Mouse (Mus musculus) thymus, postnatal 25 days (tissue): ENCODE data around the gene Tmcc1.
"Not testable (repeated sequence)": the region's sequence is repeated elsewhere in the genome, so short reads cannot be mapped to it uniquely, and the experiment has no call there.

Experiments used
- DNase-seq: peaks from one replicate; pipeline ENCODE4 v3.0.0; 2022

Gene Tmcc1

GRCm38 (mm10) chr6:116140782-116141181 lies 52.5 kb downstream of the Tmcc1 start:
- DNase-seq = no peak

- peak; percentile 18 for DNase-seq
Measured at GRCm38 (mm10) chr6:116139143-116139856, 54.0 kb downstream of the Tmcc1 start.

GRCm38 (mm10) chr6:116135971-116136632 lies 57.2 kb downstream of the Tmcc1 start:
- DNase-seq = peak; percentile 53

GRCm38 (mm10) chr6:116133756-116134155 lies 59.5 kb downstream of the Tmcc1 start:
- DNase-seq = no peak

GRCm38 (mm10) chr6:116131771-116132170 lies 61.5 kb downstream of the Tmcc1 start:
- no peak for DNase-seq

- DNase-seq = no peak
Measured at GRCm38 (mm10) chr6:116128710-116129109, 64.6 kb downstream of the Tmcc1 start.

GRCm38 (mm10) chr6:116127918-116128443 lies 65.3 kb downstream of the Tmcc1 start:
- no peak for DNase-seq

- no peak for DNase-seq
Measured at GRCm38 (mm10) chr6:116126577-116126976, 66.7 kb downstream of the Tmcc1 start.

- no peak for DNase-seq
Measured at GRCm38 (mm10) chr6:116122881-116123280, 70.4 kb downstream of the Tmcc1 start.

- no peak for DNase-seq
Measured at GRCm38 (mm10) chr6:116119669-116120068, 73.6 kb downstream of the Tmcc1 start.

- not testable (repeated sequence) for DNase-seq
Measured at GRCm38 (mm10) chr6:116116634-116117033, 76.7 kb downstream of the Tmcc1 start.

GRCm38 (mm10) chr6:116110588-116110987 lies 82.7 kb downstream of the Tmcc1 start:
- DNase-seq = no peak

- peak; percentile 46 for DNase-seq
Measured at GRCm38 (mm10) chr6:116107471-116108358, 85.6 kb downstream of the Tmcc1 start.

GRCm38 (mm10) chr6:116106967-116107470 lies 86.3 kb downstream of the Tmcc1 start:
- DNase-seq = no peak

- DNase-seq = no peak
Measured at GRCm38 (mm10) chr6:116097579-116097978, 95.7 kb downstream of the Tmcc1 start.

- no peak for DNase-seq
Measured at GRCm38 (mm10) chr6:116089402-116089801, 103.9 kb downstream of the Tmcc1 start.

- DNase-seq = no peak
Measured at GRCm38 (mm10) chr6:116086036-116086435, 107.2 kb downstream of the Tmcc1 start.

- DNase-seq = no peak
Measured at GRCm38 (mm10) chr6:116082239-116082638, 111.0 kb downstream of the Tmcc1 start.

- DNase-seq = no peak
Measured at GRCm38 (mm10) chr6:116081375-116081774, 111.9 kb downstream of the Tmcc1 start.

GRCm38 (mm10) chr6:116080756-116081155 lies 112.5 kb downstream of the Tmcc1 start:
- no peak for DNase-seq

- no peak for DNase-seq
Measured at GRCm38 (mm10) chr6:116077608-116078007, 115.7 kb downstream of the Tmcc1 start.

- no peak for DNase-seq
Measured at GRCm38 (mm10) chr6:116074892-116075291, 118.4 kb downstream of the Tmcc1 start.

- DNase-seq = no peak
Measured at GRCm38 (mm10) chr6:116073610-116074009, 119.7 kb downstream of the Tmcc1 start.
